Mouse (Mus musculus) midbrain, embryonic 14.5 days (tissue): Measurements from ENCODE around the gene Ebf4. TPM values are rescaled to one million over a fixed set of nuclear protein-coding genes. Genes with fewer than 3 reads are reported as not detected.

Experiments used
- ATAC-seq: fragments of 200-750 bp; cut with Nextera tagmentation; 2 replicates; pipeline ENCODE4 v1.8.0; 2017; ENCODE audit warnings: moderate number of reproducible peaks, moderate library complexity; ENCODE audit not compliant: low FRiP score, low TSS enrichment
- DNase-seq: peaks from one replicate; pipeline ENCODE4 v3.0.0-alpha.2; 2015
- H3K27ac ChIP-seq: fragments of 300-500 bp; sonication (generic); replicated peaks from 2 replicates; pipeline ENCODE4 v1.5.1; 2014; ENCODE audit warnings: mild to moderate bottlenecking, low read depth, low read length, moderate library complexity
- H3K27me3 ChIP-seq: fragments of 300-500 bp; sonication (generic); 2 replicates; pipeline ENCODE4 v1.6.1; 2014; ENCODE audit warnings: low read length, control low read depth, mixed read lengths; ENCODE audit not compliant: control insufficient read depth, insufficient read depth
- H3K36me3 ChIP-seq: fragments of 300-500 bp; sonication (generic); 2 replicates; pipeline ENCODE4 v1.6.1; 2014; ENCODE audit warnings: low read length, control low read depth; ENCODE audit not compliant: control insufficient read depth, insufficient read depth
- H3K4me1 ChIP-seq: fragments of 300-500 bp; sonication (generic); 2 replicates; pipeline ENCODE4 v1.6.1; 2014; ENCODE audit warnings: mild to moderate bottlenecking, antibody characterized with exemption, low read length, control low read depth; ENCODE audit not compliant: control insufficient read depth, insufficient read depth
- H3K4me2 ChIP-seq: fragments of 300-500 bp; sonication (generic); 2 replicates; pipeline ENCODE4 v1.6.1; 2014; ENCODE audit warnings: mild to moderate bottlenecking, low read length, moderate library complexity
- H3K4me3 ChIP-seq: fragments of 300-500 bp; sonication (generic); replicated peaks from 2 replicates; pipeline ENCODE4 v1.5.1; 2014; ENCODE audit warnings: low read depth, low read length
- H3K9ac ChIP-seq: fragments of 300-500 bp; sonication (generic); replicated peaks from 2 replicates; pipeline ENCODE4 v1.6.1; 2014; ENCODE audit warnings: mild to moderate bottlenecking, low read length, moderate library complexity
- H3K9me3 ChIP-seq: fragments of 300-500 bp; sonication (generic); 2 replicates; pipeline ENCODE4 v1.6.1; 2016; ENCODE audit warnings: low read length, control low read depth, mixed read lengths; ENCODE audit not compliant: control insufficient read depth
- WGBS: fragments of 180-500 bp; shearing (Covaris S2); extraction: QIAGEN DNeasy Blood & Tissue Kit; methylation state at CpG from one replicate; pipeline ENCODE4 v1.1.7; 2014; 5-methylcytosine and 5-hydroxymethylcytosine counted together
- polyA plus RNA-seq: library from polyadenylated mRNA; unstranded; fragments of >200 nt; fragmentation: Nextera tagmentation; extraction: Ambion mirVana; gene quantifications from 2 replicates; pipeline ENCODE4 v1.2.1, GENCODE M21; 2014

Ebf4 gene
- polyA plus RNA-seq, 1 experiment from 2014 or later = 3.6 TPM

GRCm38 (mm10) chr2:130398091-130398490 is 103.1 kb downstream of the Ebf4 start:
- Histone ChIP-seq H3K36me3 (0 out of 2 replicates have a peak, but pooled peaks cover under 1% of the 10 kb centered on the region), H3K4me2 (peak overlapping the region; percentile 93), H3K9me3 (no peaks in the 10 kb centered on the region), H3K27ac (no peak overlapping the region), H3K4me1 (peaks cover 9% of the 10 kb centered on the region; the same call in 1 of the 2 replicates), H3K4me3 (peak overlapping the region; percentile 49), H3K9ac (no peak overlapping the region), H3K27me3 (peaks cover 10% of the 10 kb centered on the region; the same call in 1 of the 2 replicates)
- WGBS = 14% methylated on average over 14 of the region's 14 CpGs
- no peak for DNase-seq
- no peak for ATAC-seq

- no peak for ATAC-seq
- no peak overlapping the region for H3K9ac ChIP-seq
- WGBS = 97% methylated on average over 1 of the region's 1 CpGs
Measured at GRCm38 (mm10) chr2:130400046-130400445, 105.1 kb downstream of the Ebf4 start.

GRCm38 (mm10) chr2:130401891-130402290 is 106.9 kb downstream of the Ebf4 start:
- no peaks in the 10 kb centered on the region for H3K36me3 ChIP-seq
- H3K4me1 ChIP-seq = peaks cover 9% of the 10 kb centered on the region; the same call in 1 of the 2 replicates
- no peak for ATAC-seq
- H3K9ac ChIP-seq = no peak overlapping the region
- H3K27ac ChIP-seq = no peak overlapping the region
- 89% methylated on average over 4 of the region's 4 CpGs for WGBS
- no peaks in the 10 kb centered on the region for H3K9me3 ChIP-seq
- no peak for DNase-seq
- no peak overlapping the region for H3K4me2 ChIP-seq
- H3K27me3 ChIP-seq = peaks cover 10% of the 10 kb centered on the region; the same call in 1 of the 2 replicates
- no peak overlapping the region for H3K4me3 ChIP-seq

More at GRCm38 (mm10) chr2:130400046-130400445, 105.1 kb downstream of the Ebf4 start:
- DNase-seq = no peak
- Histone ChIP-seq H3K27ac (no peak overlapping the region), H3K4me3 (no peak overlapping the region), H3K9me3 (no peaks in the 10 kb centered on the region), H3K27me3 (peaks cover 10% of the 10 kb centered on the region; the same call in 1 of the 2 replicates), H3K4me2 (no peak overlapping the region), H3K36me3 (no peaks in the 10 kb centered on the region), H3K4me1 (peaks cover 9% of the 10 kb centered on the region; the same call in 1 of the 2 replicates)

GRCm38 (mm10) chr2:130404939-130405338 is 110.0 kb downstream of the Ebf4 start, which contains the start of the genes Gm28372 and 1700020A23Rik:
Gm28372 (plus strand) TSS chr2:130405239.
1700020A23Rik (plus strand) TSS chr2:130405259.
- WGBS = 90% methylated on average over 1 of the region's 1 CpGs
- H3K9ac ChIP-seq = no peak within 1 kb of the TSS
- no peak for ATAC-seq
- H3K4me2 ChIP-seq = no peak within 1 kb of the TSS
- no peak within 1 kb of the TSS for H3K4me3 ChIP-seq
- H3K27ac ChIP-seq = no peak within 1 kb of the TSS
- H3K4me1 ChIP-seq = no peaks in the 10 kb centered on the region
- H3K36me3 ChIP-seq = no peaks in the 10 kb centered on the region
- no peaks in the 10 kb centered on the region for H3K27me3 ChIP-seq
- no peaks in the 10 kb centered on the region for H3K9me3 ChIP-seq
- no peak for DNase-seq

- 82% methylated on average over 2 of the region's 2 CpGs for WGBS
- Histone ChIP-seq H3K27me3 (no peaks in the 10 kb centered on the region), H3K4me3 (no peak within 1 kb of the TSS), H3K9me3 (no peaks in the 10 kb centered on the region), H3K27ac (no peak within 1 kb of the TSS), H3K4me2 (no peak within 1 kb of the TSS), H3K9ac (no peak within 1 kb of the TSS), H3K4me1 (no peaks in the 10 kb centered on the region), H3K36me3 (no peaks in the 10 kb centered on the region)
- DNase-seq = no peak
- no peak for ATAC-seq
Measured at GRCm38 (mm10) chr2:130406178-130406577, 111.2 kb downstream of the Ebf4 start, which contains the start of gene Tmem239. Tmem239 (plus strand) TSS chr2:130406478.

GRCm38 (mm10) chr2:130408194-130408593 is 113.2 kb downstream of the Ebf4 start:
- Histone ChIP-seq H3K9ac (no peak overlapping the region), H3K36me3 (no peaks in the 10 kb centered on the region), H3K9me3 (no peaks in the 10 kb centered on the region), H3K27me3 (no peaks in the 10 kb centered on the region), H3K4me3 (no peak overlapping the region), H3K4me2 (no peak overlapping the region), H3K27ac (no peak overlapping the region), H3K4me1 (no peaks in the 10 kb centered on the region)
- DNase-seq (peak; percentile 62), ATAC-seq (no peak)
- WGBS = 20% methylated on average over 6 of the region's 6 CpGs

GRCm38 (mm10) chr2:130411558-130412495 is 116.9 kb downstream of the Ebf4 start:
- Histone ChIP-seq H3K4me2 (no peak overlapping the region), H3K9ac (no peak overlapping the region)
- WGBS = 35% methylated on average over 16 of the region's 16 CpGs

GRCm38 (mm10) chr2:130412775-130413174 is 117.8 kb downstream of the Ebf4 start:
- ATAC-seq = no peak
- DNase-seq = no peak
- Histone ChIP-seq H3K36me3 (no peaks in the 10 kb centered on the region), H3K4me1 (no peaks in the 10 kb centered on the region), H3K27ac (no peak overlapping the region), H3K4me3 (no peak overlapping the region), H3K27me3 (no peaks in the 10 kb centered on the region), H3K4me2 (no peak overlapping the region), H3K9ac (no peak overlapping the region), H3K9me3 (no peaks in the 10 kb centered on the region)
- 82% methylated on average over 3 of the region's 3 CpGs for WGBS

More at GRCm38 (mm10) chr2:130411558-130412495, 116.9 kb downstream of the Ebf4 start:
- H3K36me3 ChIP-seq = no peaks in the 10 kb centered on the region
- DNase-seq (peak; percentile 92), ATAC-seq (peak; percentile 62; the same call in 1 of the 2 replicates)
- H3K9me3 ChIP-seq = no peaks in the 10 kb centered on the region
- H3K4me3 ChIP-seq = no peak overlapping the region
- no peak overlapping the region for H3K27ac ChIP-seq
- H3K4me1 ChIP-seq = no peaks in the 10 kb centered on the region
- H3K27me3 ChIP-seq = no peaks in the 10 kb centered on the region
